Mouse (Mus musculus): ENCODE results near the gene Dusp21. TPM values are rescaled to one million over a fixed set of nuclear protein-coding genes. Genes with fewer than 3 reads are reported as not detected.

The Dusp21 gene
- total RNA-seq (2023): not detected

GRCm38 (mm10) chrX:18145557-18145956 is at the start of gene Dusp21:
Gene Dusp21 (plus strand): TSS chrX:18145857.

GRCm38 (mm10) chrX:18162192-18162857 is 16.7 kb downstream of the Dusp21 start, which contains the start of gene Kdm6a:
Gene Kdm6a (plus strand): TSS chrX:18162575.

Other genes starting within 250 kb of the Dusp21 start
- 124 TPM for gene Kdm6a, start 16.7 kb downstream of the Dusp21 start, total RNA-seq (2023)